Mouse (Mus musculus): Measurements from ENCODE around the gene Cfap126.

DNA sequence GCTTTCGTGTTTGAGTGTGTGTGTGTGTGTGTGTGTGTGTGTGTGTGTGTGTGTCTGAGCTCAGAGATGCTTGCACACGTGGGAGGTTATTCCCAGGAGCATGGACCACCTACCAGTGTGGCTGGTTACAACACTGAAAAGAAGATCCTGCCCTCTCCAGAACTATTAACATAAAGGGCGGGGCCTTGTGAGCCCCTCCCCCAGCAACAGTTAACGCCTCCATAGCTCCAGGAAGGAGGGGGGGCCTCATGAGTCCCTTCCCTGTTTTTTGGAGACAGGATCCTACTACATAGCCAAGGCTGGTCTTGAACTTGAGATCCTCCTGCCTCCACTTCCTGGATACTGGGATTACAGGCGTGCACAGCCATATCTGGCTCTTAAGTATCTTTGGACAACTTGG is 8.1 kb downstream of the Cfap126 start:
- TF ChIP-seq EP300 (IDR thresholded peaks at IDR 0.05; ENCODE audit: insufficient read depth, low read depth, low read length) (no peak), CTCF (IDR thresholded peaks at IDR 0.05) (no peak), POLR2A (IDR thresholded peaks at IDR 0.05; ENCODE audit: insufficient read depth, low read depth, low read length) (no peak)
